Mouse (Mus musculus) CD4-positive, CD25-positive, alpha-beta regulatory T cell, adult 2 months (primary cell): Measurements from ENCODE around the gene Dgkg.

Experiments used
- DNase-seq: peaks from one replicate; pipeline ENCODE4 v3.0.0-alpha.2; 2012; ENCODE audit warnings: low read depth, low spot score

Gene Dgkg

GRCm38 (mm10) chr16:22645256-22645655 lies 11.8 kb downstream of the Dgkg start:
- DNase-seq: no peak

- DNase-seq: no peak
Observed at GRCm38 (mm10) chr16:22643460-22643859, 13.6 kb downstream of the Dgkg start.

GRCm38 (mm10) chr16:22642953-22643352 lies 14.1 kb downstream of the Dgkg start:
- no peak for DNase-seq

DNA sequence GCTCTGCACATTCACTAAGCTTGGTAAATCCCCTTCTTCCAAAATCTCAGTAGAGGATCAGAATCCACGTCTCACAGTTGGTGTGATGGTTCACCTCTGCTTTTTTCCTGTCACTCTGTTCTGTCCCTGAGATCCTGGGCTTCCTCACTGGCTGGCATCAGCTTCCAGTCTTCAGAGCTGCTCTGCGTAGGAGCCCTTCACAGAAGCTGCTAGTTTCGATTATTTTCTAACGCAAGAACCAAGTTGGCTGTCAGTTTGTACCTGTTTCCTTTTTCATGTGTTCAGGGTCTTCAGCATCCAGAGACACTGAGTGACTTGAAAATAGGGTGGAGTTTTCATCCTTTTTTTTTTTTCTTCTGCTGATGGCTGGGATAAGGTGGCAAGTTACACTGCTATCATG lies 15.0 kb downstream of the Dgkg start:
- DNase-seq: no peak

- DNase-seq: no peak
Observed at GRCm38 (mm10) chr16:22641588-22641987, 15.4 kb downstream of the Dgkg start.

- no peak for DNase-seq
Observed at GRCm38 (mm10) chr16:22637311-22637710, 19.7 kb downstream of the Dgkg start.

- DNase-seq: no peak
Observed at GRCm38 (mm10) chr16:22635706-22636105, 21.3 kb downstream of the Dgkg start.

DNA sequence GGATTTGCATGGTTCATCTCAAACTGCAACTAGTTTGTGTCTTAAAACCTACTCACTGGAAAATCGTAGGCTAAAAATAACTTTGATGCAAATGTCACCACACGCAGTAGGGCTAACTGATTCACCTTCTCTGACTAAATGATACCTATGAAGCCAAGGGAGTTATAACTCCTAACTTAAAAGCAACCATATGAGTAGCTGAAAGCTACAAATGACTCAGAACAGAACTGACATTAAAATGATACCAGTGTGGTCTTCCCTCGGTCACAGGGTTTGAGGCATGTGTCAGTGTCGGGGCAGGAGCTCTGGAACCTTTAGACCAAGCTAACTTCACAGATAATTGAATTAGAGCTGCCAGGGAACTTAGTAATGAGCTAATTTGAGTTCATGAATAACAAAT lies 24.0 kb downstream of the Dgkg start:
- no peak for DNase-seq

DNA sequence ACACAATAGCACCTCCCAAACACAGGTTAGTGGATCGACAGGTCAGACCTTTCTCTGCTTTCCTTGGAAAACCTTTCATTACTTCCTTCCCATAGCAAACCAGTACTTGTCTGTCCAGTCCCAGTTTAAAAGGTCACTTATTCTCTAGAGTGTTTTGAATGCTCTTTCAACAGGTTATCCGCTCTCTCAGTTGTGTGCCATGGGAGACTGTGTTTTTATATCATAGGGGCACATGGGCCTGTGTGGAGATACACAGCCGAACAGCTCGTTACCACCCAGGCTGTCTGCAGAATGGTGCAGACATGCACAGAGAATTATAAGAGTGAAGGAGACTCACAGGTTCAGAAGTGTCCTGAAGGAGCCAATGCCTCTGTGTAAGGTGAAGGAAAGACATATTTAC lies 26.7 kb downstream of the Dgkg start:
- no peak for DNase-seq

DNA sequence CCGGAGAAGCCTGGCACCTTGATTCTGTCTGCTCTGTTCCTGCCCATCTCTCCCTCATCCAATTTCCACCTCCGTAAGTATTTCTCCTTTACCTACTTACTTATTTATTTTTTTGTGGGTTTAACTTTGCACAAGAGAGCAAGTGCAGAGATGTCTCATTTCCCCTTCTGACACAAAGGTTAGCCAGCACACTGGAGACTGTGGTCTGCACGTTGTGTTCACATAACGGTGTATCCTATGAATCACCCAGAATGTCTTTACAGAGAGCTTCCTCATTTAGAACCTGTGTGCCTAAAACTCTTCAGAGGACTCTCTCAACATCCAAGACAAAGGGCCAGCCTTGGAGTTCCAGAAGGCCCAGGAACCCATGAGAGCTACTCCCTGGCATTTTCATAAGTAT lies 27.1 kb downstream of the Dgkg start:
- no peak for DNase-seq

DNA sequence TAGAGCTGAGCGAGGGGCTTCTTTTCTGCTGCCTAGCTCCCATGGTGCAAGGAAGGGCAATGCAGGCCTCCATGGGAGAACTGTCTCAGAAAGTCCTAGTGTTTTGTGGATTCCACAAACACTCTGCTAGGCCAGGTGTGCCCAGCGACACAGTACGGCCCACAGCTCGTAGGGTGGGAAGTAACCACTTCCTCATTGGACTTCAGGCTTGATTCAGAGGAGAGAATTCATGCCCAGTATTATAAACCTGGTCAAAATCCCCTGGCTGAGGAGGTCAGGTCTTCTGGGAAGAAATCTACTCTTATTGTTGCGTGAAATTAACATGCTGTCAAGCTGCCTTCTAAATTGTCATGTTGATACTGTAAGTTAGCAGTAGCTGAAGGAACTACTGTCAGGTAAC lies 31.0 kb downstream of the Dgkg start:
- no peak for DNase-seq

DNA sequence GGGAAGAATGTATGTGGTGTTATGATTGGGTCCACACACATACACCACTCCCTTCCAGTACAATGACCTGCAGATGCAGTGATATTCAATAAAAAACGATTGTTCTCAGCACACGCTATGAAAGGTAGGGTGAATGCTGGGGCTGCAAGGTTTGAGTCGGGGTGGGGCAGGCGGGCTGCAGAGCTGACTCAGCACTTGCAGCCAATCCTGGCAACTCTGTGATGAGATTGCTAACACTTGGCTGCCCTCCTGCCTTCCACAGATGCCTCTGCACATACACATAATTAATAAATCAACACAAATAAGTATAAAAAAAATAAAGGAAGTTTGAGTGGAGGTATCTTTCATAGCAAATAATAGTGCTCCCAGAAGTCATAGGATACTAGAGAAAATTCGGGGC lies 31.6 kb downstream of the Dgkg start:
- no peak for DNase-seq

DNA sequence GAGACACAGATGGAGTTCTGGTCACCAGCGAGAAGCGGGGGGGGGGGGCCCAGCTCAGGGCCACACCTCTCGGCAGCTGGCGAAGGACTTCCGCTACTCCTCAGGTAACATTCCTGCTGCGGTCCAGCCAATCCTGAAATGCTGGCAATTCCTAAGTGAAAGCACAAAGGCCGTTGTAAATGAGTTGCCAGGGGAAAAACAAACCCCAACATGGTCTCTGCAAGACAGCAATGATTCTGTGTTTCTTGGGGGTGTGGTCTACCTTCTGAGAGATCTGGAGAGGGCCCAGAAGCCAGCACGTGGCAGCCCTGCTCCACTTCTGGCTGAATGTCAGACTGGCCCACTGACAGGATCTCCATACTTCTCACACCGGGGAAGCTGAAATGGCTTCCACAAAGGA lies 34.7 kb downstream of the Dgkg start:
- no peak for DNase-seq

- no peak for DNase-seq
Observed at GRCm38 (mm10) chr16:22621299-22621920, 35.6 kb downstream of the Dgkg start.

- no peak for DNase-seq
Observed at GRCm38 (mm10) chr16:22618424-22619056, 38.5 kb downstream of the Dgkg start.

DNA sequence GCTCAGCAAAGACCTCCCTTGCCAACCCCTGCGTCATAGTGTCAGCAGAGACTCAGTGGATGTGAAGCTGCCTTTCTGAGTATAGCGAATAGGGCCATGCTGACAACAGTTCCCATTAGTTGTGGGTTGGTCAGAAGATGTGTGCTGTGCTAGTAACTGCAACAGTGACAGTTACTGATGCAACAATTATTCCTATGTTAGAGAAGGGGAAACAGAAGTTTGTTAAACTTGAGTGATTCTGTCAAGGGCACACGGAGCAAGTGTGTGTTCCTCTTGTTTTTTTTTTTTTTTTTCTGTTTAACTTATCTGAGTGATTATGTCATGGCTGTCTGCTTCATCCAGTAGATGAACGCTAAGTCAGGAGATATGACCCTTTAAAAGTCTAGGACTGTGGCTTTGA lies 41.2 kb downstream of the Dgkg start:
- no peak for DNase-seq

DNA sequence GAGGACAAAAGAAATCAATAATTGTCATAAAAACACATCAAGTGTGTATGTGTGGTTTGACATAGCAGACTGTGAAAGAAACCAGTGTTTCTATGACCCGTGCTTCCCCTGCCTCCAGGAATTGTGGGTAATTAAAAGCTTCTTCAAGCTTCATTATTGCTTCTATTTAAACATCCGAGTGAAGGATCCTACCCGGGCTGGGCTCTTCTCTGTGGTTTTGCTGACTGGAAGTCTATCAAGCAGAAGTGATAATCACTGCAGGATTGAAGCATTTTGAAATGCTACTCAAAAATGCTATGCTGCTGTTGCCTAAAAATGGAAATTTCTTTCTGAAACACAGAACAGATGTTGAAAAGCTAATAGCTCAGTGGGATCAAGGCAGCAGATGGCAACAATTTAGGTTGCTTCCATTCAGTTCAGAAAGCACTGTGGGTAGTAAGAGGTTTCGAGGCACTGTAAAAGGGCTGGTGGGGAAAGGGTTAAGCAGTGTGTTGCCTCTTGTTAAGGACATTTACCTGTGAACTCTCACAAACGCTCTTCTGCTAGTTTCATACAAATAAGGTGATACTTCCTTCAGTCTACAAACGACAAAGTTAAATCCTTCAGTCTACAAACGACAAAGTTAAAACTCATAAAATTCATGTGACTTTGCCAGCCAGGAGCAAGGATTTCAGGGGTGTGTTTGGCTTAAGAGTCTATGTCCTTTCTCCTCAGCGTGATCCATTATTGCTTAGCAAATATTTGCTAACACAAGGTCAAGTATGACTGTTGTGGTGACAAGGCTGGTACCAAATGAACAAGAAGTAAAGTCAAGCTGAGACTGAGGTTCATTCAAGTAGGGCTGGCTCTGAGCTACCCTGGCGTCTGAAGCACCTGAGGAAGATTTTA lies 43.6 kb downstream of the Dgkg start:
- no peak for DNase-seq

GRCm38 (mm10) chr16:22608046-22608445 lies 49.0 kb downstream of the Dgkg start:
- DNase-seq: no peak

DNA sequence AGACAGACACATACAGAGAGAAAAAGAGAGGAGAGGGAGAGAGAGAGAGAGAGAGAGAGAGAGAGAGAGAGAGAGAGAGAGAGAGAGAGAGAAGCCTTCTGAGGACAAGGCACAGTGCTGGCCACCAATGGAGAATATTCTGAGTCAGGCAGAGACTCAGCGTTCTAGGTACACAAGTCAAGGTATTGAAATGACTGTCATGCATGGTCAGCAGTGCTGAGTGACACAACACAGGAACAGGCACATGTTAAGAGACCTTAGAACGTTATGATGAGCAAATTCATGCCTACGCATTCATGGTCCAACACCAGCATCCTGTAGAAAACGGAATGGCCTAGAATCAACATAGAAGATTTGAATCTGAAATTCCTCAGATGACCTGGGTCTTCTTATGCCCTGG lies 50.0 kb downstream of the Dgkg start:
- no peak for DNase-seq

GRCm38 (mm10) chr16:22602399-22602798 lies 54.6 kb downstream of the Dgkg start:
- no peak for DNase-seq

DNA sequence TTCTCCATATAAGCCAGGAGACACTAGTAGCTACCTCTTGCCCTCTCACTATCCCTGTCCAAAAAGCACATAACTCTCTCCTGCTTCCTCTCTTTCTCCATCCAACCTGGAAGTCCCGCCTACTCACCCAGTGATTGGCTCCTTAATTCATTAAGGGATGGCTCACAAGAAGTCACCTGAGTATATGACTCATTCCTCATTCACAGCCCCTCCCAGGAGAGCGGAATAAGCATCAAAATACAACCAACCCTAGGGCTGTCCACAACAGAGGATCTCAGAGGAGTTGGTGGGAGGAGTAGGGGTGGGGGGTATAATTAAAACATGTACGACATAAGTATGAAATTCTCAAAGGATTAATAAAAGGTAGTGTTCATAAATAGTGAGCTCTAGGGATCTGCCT lies 55.3 kb downstream of the Dgkg start:
- no peak for DNase-seq

GRCm38 (mm10) chr16:22600108-22600699 lies 56.8 kb downstream of the Dgkg start:
- DNase-seq: no peak
